Mouse (Mus musculus) heart, adult 2 months (tissue): ENCODE data around the gene Prickle1. TPM values are rescaled to one million over a fixed set of nuclear protein-coding genes. Genes with fewer than 3 reads are reported as not detected.

Experiments
- DNase-seq, 2 experiments: peaks; one replicate each; pipeline ENCODE4 v3.0.0; 2021
- H3K27ac ChIP-seq: fragments of 200-600 bp; 2 replicates; pipeline ENCODE4 v1.8.1; 2022
- H3K27me3 ChIP-seq: fragments of 200-500 bp; 2 replicates; pipeline ENCODE4 v1.6.1; 2012; ENCODE audit warnings: mild to moderate bottlenecking, low read length, inconsistent platforms, mixed read lengths; ENCODE audit not compliant: control insufficient read depth, insufficient read depth
- H3K36me3 ChIP-seq: fragments of 200-500 bp; 2 replicates; pipeline ENCODE4 v1.6.1; 2012; ENCODE audit warnings: low read length, inconsistent platforms; ENCODE audit not compliant: control insufficient read depth, insufficient read depth
- H3K4me1 ChIP-seq: fragments of 200-500 bp; 2 replicates; pipeline ENCODE4 v1.6.1; 2011; ENCODE audit warnings: low read length; ENCODE audit not compliant: control insufficient read depth, insufficient read depth
- H3K4me3 ChIP-seq: fragments of 200-600 bp; 2 replicates; pipeline ENCODE4 v1.8.1; 2022
- H3K79me2 ChIP-seq: fragments of 200-500 bp; replicated peaks from 2 replicates; pipeline ENCODE4 v1.6.1; 2012; ENCODE audit warnings: mild to moderate bottlenecking, inconsistent platforms, low read length, moderate library complexity, mixed read lengths; ENCODE audit not compliant: control insufficient read depth, insufficient read depth
- H3K9ac ChIP-seq: fragments of 200-500 bp; 2 replicates; pipeline ENCODE4 v1.6.1; 2012; ENCODE audit warnings: low read depth, mild to moderate bottlenecking, control low read depth, inconsistent platforms, low read length, mixed read lengths
- CTCF ChIP-seq: fragments of 200-600 bp; IDR thresholded peaks from 2 replicates; pipeline ENCODE4 v1.8.1; 2022; ENCODE audit warnings: antibody characterized with exemption, mild to moderate bottlenecking, moderate library complexity
- EP300 ChIP-seq: fragments of 200-500 bp; IDR thresholded peaks from 2 replicates; pipeline ENCODE4 v1.6.1; 2011; ENCODE audit warnings: low read depth, low read length, control low read depth; ENCODE audit not compliant: insufficient read depth
- POLR2A ChIP-seq: fragments of 200-500 bp; IDR thresholded peaks from 2 replicates; pipeline ENCODE4 v1.6.1; 2011; ENCODE audit warnings: mild to moderate bottlenecking, low read depth, low read length, control low read depth; ENCODE audit not compliant: insufficient read depth
- WGBS: fragments of 180-500 bp; shearing (Covaris S2); methylation state at CpG from one replicate; pipeline ENCODE4 v1.1.7; 2018; 5-methylcytosine and 5-hydroxymethylcytosine counted together
- intact Hi-C: fragments of 180-260 bp; cut with DNase I; formaldehyde crosslinking; loops from one replicate; pipeline ENCODE4 v1.15.1; 2025
- polyA plus RNA-seq: library from polyadenylated mRNA; depleted of rRNA; stranded (reverse); fragments of >200 nt; gene quantifications from 2 replicates; pipeline ENCODE4 v1.2.3, GENCODE M21; 2012
- total RNA-seq, 2 experiments: library from RNA; stranded (reverse); gene quantifications; 2 replicates each; pipeline ENCODE4 v1.2.3; 2021

Prickle1 gene
- total and polyA plus RNA-seq, 3 experiments, result 8.6 to 18.6 (median 11.2) TPM

- intact Hi-C loops, result no loop called here
- Histone ChIP-seq H3K79me2 (no peaks in the 10 kb centered on the region), H3K27me3 (no peaks in the 10 kb centered on the region), H3K9ac (no peak overlapping the region), H3K36me3 (no peaks in the 10 kb centered on the region), H3K4me3 (no peak overlapping the region), H3K4me1 (peaks cover 2% of the 10 kb centered on the region; the same call in 1 of the 2 replicates), H3K27ac (no peak overlapping the region)
- no peak for DNase-seq
- no peak for TF ChIP-seq POLR2A
- TF ChIP-seq EP300, result no peak
- TF ChIP-seq CTCF, result no peak
- WGBS, result 96% methylated on average over 9 of the region's 9 CpGs
These were observed 33.5 kb upstream of the Prickle1 start for GRCm38 (mm10) chr15:93629201-93629600.

GRCm38 (mm10) chr15:93627836-93628797 is 32.4 kb upstream of the Prickle1 start:
- no peak overlapping the region; the same call in 1 of the 2 replicates for H3K4me3 ChIP-seq
- TF ChIP-seq CTCF, result no peak
- no peak for TF ChIP-seq EP300
- no peak for TF ChIP-seq POLR2A
- H3K9ac ChIP-seq, result no peak overlapping the region
- DNase-seq, result no peak
- 42% methylated on average over 21 of the region's 21 CpGs for WGBS
- no peaks in the 10 kb centered on the region for H3K79me2 ChIP-seq
- H3K27me3 ChIP-seq, result no peaks in the 10 kb centered on the region
- peaks cover 2% of the 10 kb centered on the region; the same call in 1 of the 2 replicates for H3K4me1 ChIP-seq
- H3K36me3 ChIP-seq, result no peaks in the 10 kb centered on the region
- H3K27ac ChIP-seq, result no peak overlapping the region
- intact Hi-C loops, result no loop called here

GRCm38 (mm10) chr15:93619551-93619950 is 23.9 kb upstream of the Prickle1 start:
- 79% methylated on average over 4 of the region's 4 CpGs for WGBS
- Histone ChIP-seq H3K36me3 (no peaks in the 10 kb centered on the region), H3K27me3 (no peaks in the 10 kb centered on the region), H3K27ac (no peak overlapping the region), H3K9ac (no peak overlapping the region), H3K4me1 (no peaks in the 10 kb centered on the region), H3K79me2 (no peaks in the 10 kb centered on the region), H3K4me3 (no peak overlapping the region)
- DNase-seq, result no peak
- no peak for TF ChIP-seq CTCF
- intact Hi-C loops, result no loop called here

GRCm38 (mm10) chr15:93618442-93619150 is 22.9 kb upstream of the Prickle1 start:
- no peak overlapping the region for H3K27ac ChIP-seq
- H3K4me1 ChIP-seq, result no peaks in the 10 kb centered on the region
- intact Hi-C loops, result no loop called here
- H3K36me3 ChIP-seq, result no peaks in the 10 kb centered on the region
- no peaks in the 10 kb centered on the region for H3K79me2 ChIP-seq
- no peaks in the 10 kb centered on the region for H3K27me3 ChIP-seq
- 75% methylated on average over 6 of the region's 6 CpGs for WGBS
- no peak overlapping the region for H3K4me3 ChIP-seq
- no peak overlapping the region for H3K9ac ChIP-seq
- DNase-seq, result no peak
- TF ChIP-seq CTCF (no peak), EP300 (no peak), POLR2A (no peak)

- no peaks in the 10 kb centered on the region for H3K4me1 ChIP-seq
- TF ChIP-seq CTCF (no peak), EP300 (no peak), POLR2A (no peak)
- no peaks in the 10 kb centered on the region for H3K36me3 ChIP-seq
- no peak for DNase-seq
- H3K27ac ChIP-seq, result no peak overlapping the region
- no peak overlapping the region for H3K4me3 ChIP-seq
- WGBS, result 93% methylated on average over 4 of the region's 4 CpGs
- no peak overlapping the region for H3K9ac ChIP-seq
- no peaks in the 10 kb centered on the region for H3K79me2 ChIP-seq
- intact Hi-C loops, result no loop called here
- no peaks in the 10 kb centered on the region for H3K27me3 ChIP-seq
These were observed 20.6 kb upstream of the Prickle1 start for GRCm38 (mm10) chr15:93616277-93616676.

- intact Hi-C loops, result no loop called here
- 85% methylated on average over 3 of the region's 3 CpGs for whole genome bisulfite sequencing
These were observed 19.3 kb upstream of the Prickle1 start for GRCm38 (mm10) chr15:93615031-93615430.

More at GRCm38 (mm10) chr15:93615031-93615430, 19.3 kb upstream of the Prickle1 start:
- TF ChIP-seq POLR2A, result no peak
- no peak for TF ChIP-seq CTCF
- TF ChIP-seq EP300, result no peak
- no peak for DNase-seq
- H3K4me3 ChIP-seq, result no peak overlapping the region
- H3K27me3 ChIP-seq, result no peaks in the 10 kb centered on the region
- no peak overlapping the region for H3K9ac ChIP-seq
- no peaks in the 10 kb centered on the region for H3K36me3 ChIP-seq
- no peaks in the 10 kb centered on the region for H3K4me1 ChIP-seq
- H3K79me2 ChIP-seq, result no peaks in the 10 kb centered on the region
- H3K27ac ChIP-seq, result no peak overlapping the region
